Mouse (Mus musculus) Patski (cell line): ENCODE results near the gene Rptn. TPM values are rescaled to one million over a fixed set of nuclear protein-coding genes. Genes with fewer than 3 reads are reported as not detected.
"Not testable (repeated sequence)": the region's sequence is repeated elsewhere in the genome, so short reads cannot be mapped to it uniquely, and the experiment has no call there.

Experiments
- ATAC-seq: fragments of 100-300 bp; one replicate; pipeline ENCODE4 v1.8.0; 2021
- CTCF ChIA-PET: fragments of 350-600 bp; sonication (Branson Sonifier 250); formaldehyde crosslinking; loops from one replicate; lab custom pipeline; 2022; ENCODE audit warnings: inconsistent platforms; lab: Charles Lee
- POLR2A ChIA-PET: fragments of 350-600 bp; sonication (Branson Sonifier 250); formaldehyde crosslinking; loops from one replicate; lab custom pipeline; 2022; ENCODE audit warnings: antibody characterized with exemption, inconsistent platforms; lab: Charles Lee
- DNase-seq: peaks from one replicate; pipeline ENCODE4 v3.0.0-alpha.2; 2011; ENCODE audit warnings: low read depth, low spot score
- H3K27me3 ChIP-seq: fragments of 371-371 bp; one replicate; pipeline ENCODE4 v1.5.1; 2021
- CTCF ChIP-seq: fragments of 100-300 bp; IDR thresholded peaks from one replicate; pipeline ENCODE4 v1.5.1; 2021
- in situ Hi-C: fragments of 300-500 bp; cut with MboI; formaldehyde crosslinking; loops from 3 replicates; pipeline ENCODE4 v1.11.1; 2018; ENCODE audit warnings: low pct_unique_long_range_greater_than_20kb, mixed read lengths
- polyA plus RNA-seq: library from polyadenylated mRNA; unstranded; gene quantifications from one replicate; pipeline ENCODE4 v1.2.3, GENCODE M21; 2021

Gene Rptn
- polyA plus RNA-seq, 1 experiment from 2014 or later = not detected

- no peak for DNase-seq
- no peak for TF ChIP-seq CTCF
- ATAC-seq = no peak
- peaks cover 25% of the 10 kb centered on the region for H3K27me3 ChIP-seq
- ChIA-PET POLR2A (interaction anchor here (1.0 kb wide), 1 partner anchor 9 kb away, joined by 8 read pairs; no protein-coding TSS in a partner anchor), CTCF (interaction anchor here (2.9 kb wide), 1 partner anchor 42 kb away, joined by 12 read pairs; no protein-coding TSS in a partner anchor)
- in situ Hi-C loops = no loop called here
These were observed 10.4 kb downstream of the Rptn start for GRCm38 (mm10) chr3:93403936-93404335.

GRCm38 (mm10) chr3:93406992-93407391 is 13.5 kb downstream of the Rptn start:
- peak; percentile 97 for TF ChIP-seq CTCF
- ChIA-PET CTCF (interaction anchor here (0.9 to 7.7 kb wide), 5 partner anchors 45 to 288 kb away, joined by 3 to 49 read pairs (median 12); no protein-coding TSS in a partner anchor), POLR2A (interaction anchor here (0.7 kb wide), 1 partner anchor 180 kb away, joined by 3 read pairs; no protein-coding TSS in a partner anchor)
- in situ Hi-C loops = loop anchor here (5.0 kb wide), 4 partner anchors 45 to 285 kb away; partner anchors contain the start of gene Hrnr
- peak; percentile 88 for ATAC-seq
- DNase-seq = no peak
- H3K27me3 ChIP-seq = peaks cover 24% of the 10 kb centered on the region

- DNase-seq (no peak), ATAC-seq (no peak)
- ChIA-PET POLR2A (no interaction called here), CTCF (interaction anchor here (0.8 to 7.7 kb wide), 4 partner anchors 16 to 81 kb away, joined by 3 to 49 read pairs (median 4); no protein-coding TSS in a partner anchor)
- in situ Hi-C loops = no loop called here
- peaks cover 37% of the 10 kb centered on the region for H3K27me3 ChIP-seq
- TF ChIP-seq CTCF = no peak
These were observed 18.4 kb downstream of the Rptn start for GRCm38 (mm10) chr3:93411905-93412304.

GRCm38 (mm10) chr3:93431673-93432072 is 38.2 kb downstream of the Rptn start:
- ATAC-seq (no peak), DNase-seq (no peak)
- ChIA-PET POLR2A (no interaction called here), CTCF (interaction anchor here (1.7 kb wide), 1 partner anchor 8 kb away, joined by 4 read pairs; no protein-coding TSS in a partner anchor)
- in situ Hi-C loops = no loop called here
- peaks cover 46% of the 10 kb centered on the region for H3K27me3 ChIP-seq
- TF ChIP-seq CTCF = no peak

- H3K27me3 ChIP-seq = peaks cover 85% of the 10 kb centered on the region
- POLR2A ChIA-PET = no interaction called here
- CTCF ChIA-PET = no interaction called here
- ATAC-seq = no peak
- in situ Hi-C loops = no loop called here
- no peak for DNase-seq
- no peak for TF ChIP-seq CTCF
These were observed 48.5 kb downstream of the Rptn start, which contains the start of gene Tchh for GRCm38 (mm10) chr3:93442030-93442429. TSS of gene Tchh (plus strand) at chr3:93442330.

GRCm38 (mm10) chr3:93443501-93444101 is 50.1 kb downstream of the Rptn start:
- ATAC-seq (no peak), DNase-seq (no peak)
- no peak for TF ChIP-seq CTCF
- in situ Hi-C loops = no loop called here
- H3K27me3 ChIP-seq = peaks cover 84% of the 10 kb centered on the region
- CTCF ChIA-PET = interaction anchor here (0.9 to 5.6 kb wide), 8 partner anchors 11 to 160 kb away, joined by 3 to 53 read pairs (median 4); no protein-coding TSS in a partner anchor
- POLR2A ChIA-PET = no interaction called here

GRCm38 (mm10) chr3:93444343-93445164 is 51.1 kb downstream of the Rptn start:
- ChIA-PET POLR2A (interaction anchor here (0.6 kb wide), 1 partner anchor 194 kb away, joined by 3 read pairs; no protein-coding TSS in a partner anchor), CTCF (interaction anchor here (0.9 to 5.6 kb wide), 10 partner anchors 12 to 159 kb away, joined by 3 to 53 read pairs (median 4); no protein-coding TSS in a partner anchor)
- peak; percentile 74 for DNase-seq
- H3K27me3 ChIP-seq = peaks cover 85% of the 10 kb centered on the region
- in situ Hi-C loops = no loop called here
- ATAC-seq = peak; percentile 78
- TF ChIP-seq CTCF = no peak

- no peak for DNase-seq
- in situ Hi-C loops = no loop called here
- no peak for TF ChIP-seq CTCF
- ChIA-PET POLR2A (no interaction called here), CTCF (interaction anchor here (1.0 to 5.6 kb wide), 12 partner anchors 9 to 315 kb away, joined by 3 to 53 read pairs (median 4); no protein-coding TSS in a partner anchor)
- peak; percentile 42 for ATAC-seq
- peaks cover 85% of the 10 kb centered on the region for H3K27me3 ChIP-seq
These were observed 51.7 kb downstream of the Rptn start for GRCm38 (mm10) chr3:93445165-93445705.

GRCm38 (mm10) chr3:93446128-93446755 is 52.7 kb downstream of the Rptn start:
- no peak for TF ChIP-seq CTCF
- no peak for DNase-seq
- POLR2A ChIA-PET = interaction anchor here (0.6 kb wide), 1 partner anchor 91 kb away, joined by 4 read pairs; no protein-coding TSS in a partner anchor
- H3K27me3 ChIP-seq = peaks cover 85% of the 10 kb centered on the region
- in situ Hi-C loops = no loop called here
- ATAC-seq = no peak
- CTCF ChIA-PET = interaction anchor here (1.0 to 5.6 kb wide), 11 partner anchors 8 to 316 kb away, joined by 3 to 53 read pairs (median 4); no protein-coding TSS in a partner anchor

- ChIA-PET CTCF (interaction anchor here (1.0 to 5.6 kb wide), 7 partner anchors 38 to 317 kb away, joined by 3 to 53 read pairs (median 4); no protein-coding TSS in a partner anchor), POLR2A (interaction anchor here (0.6 kb wide), 1 partner anchor 91 kb away, joined by 4 read pairs; no protein-coding TSS in a partner anchor)
- in situ Hi-C loops, DNase-seq: not testable (repeated sequence)
- peak; percentile 0 for ATAC-seq
- H3K27me3 ChIP-seq = peaks cover 85% of the 10 kb centered on the region
These were observed 53.2 kb downstream of the Rptn start for GRCm38 (mm10) chr3:93446756-93447137.
